ENCODE assay signal across 9 mouse cellular contexts in the genomic region with DNA sequence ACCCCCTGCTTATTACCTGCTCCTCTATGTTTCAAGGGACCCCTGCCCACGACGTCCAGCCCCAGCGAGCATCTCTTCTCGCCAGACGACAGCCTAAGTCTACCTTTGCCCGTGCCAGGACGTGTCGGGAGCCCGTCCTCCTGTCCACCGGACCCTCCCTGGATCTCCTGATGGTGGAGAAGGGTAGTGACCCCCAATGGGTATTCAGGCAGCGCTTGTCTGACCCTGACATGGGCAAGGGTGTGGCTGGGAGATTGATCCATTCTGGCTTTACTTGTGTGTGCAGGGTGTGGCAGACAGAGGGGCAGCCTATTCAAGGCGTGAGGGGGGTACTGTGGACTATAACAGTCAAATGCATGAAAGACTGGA. TPM values are rescaled to one million over a fixed set of nuclear protein-coding genes. Genes with fewer than 3 reads are reported as not detected.
DNase-seq lines count a peak whose midpoint lies in the region; ATAC-seq and TF ChIP-seq lines count a peak whose summit lies in the region.
"Had no signal": no experiment of that assay in that cellular context is flagged by ENCODE, and none has a peak within 500 bp of the region (broad histone marks: within the 10 kb centered on the region; RNA-seq: fewer than 3 reads in every experiment).

No protein-coding gene starts in this region.

- TF ChIP-seq POLR2A in embryonic fibroblast, embryonic 13.5 days (IDR thresholded peaks at IDR 0.05; ENCODE audit: low read depth, low read length) = no peak

- no peak for ATAC-seq in lung, embryonic 14.5 days (ENCODE audit: insufficient read depth)
- 0 out of 2 replicates have a peak, but pooled peaks have one; percentile 19 for ATAC-seq in limb, embryonic 12.5 days (ENCODE audit: insufficient number of reproducible peaks, insufficient read depth, low FRiP score, low TSS enrichment, low read depth)
- peak; percentile 24; the same call in 1 of the 2 replicates for ATAC-seq in neural tube, embryonic 15.5 days (ENCODE audit: low FRiP score)

- no peaks in the 10 kb centered on the region for H3K9me3 ChIP-seq in lung, embryonic 14.5 days (ENCODE audit: low read depth, low read length)
- H3K9me3 ChIP-seq in limb, embryonic 12.5 days = no peaks in the 10 kb centered on the region
- H3K9me3 ChIP-seq in neural tube, embryonic 15.5 days (replicated peaks) = no peaks in the 10 kb centered on the region

- H3K27me3 ChIP-seq in lung, embryonic 14.5 days (ENCODE audit: insufficient read depth, low read length) = no peaks in the 10 kb centered on the region
- peaks cover 2% of the 10 kb centered on the region; the same call in 1 of the 2 replicates for H3K27me3 ChIP-seq in limb, embryonic 12.5 days
- no peaks in the 10 kb centered on the region for H3K27me3 ChIP-seq in neural tube, embryonic 15.5 days (replicated peaks)

- no peaks in the 10 kb centered on the region for H3K36me3 ChIP-seq in lung, embryonic 14.5 days (ENCODE audit: insufficient read depth)
- H3K36me3 ChIP-seq in limb, embryonic 12.5 days = no peaks in the 10 kb centered on the region
- no peaks in the 10 kb centered on the region for H3K36me3 ChIP-seq in neural tube, embryonic 15.5 days

- H3K9ac ChIP-seq in lung, embryonic 14.5 days = peak overlapping the region; percentile 85
- H3K9ac ChIP-seq in limb, embryonic 12.5 days (replicated peaks) = peak overlapping the region; percentile 90
- H3K9ac ChIP-seq in neural tube, embryonic 15.5 days (replicated peaks) = peak overlapping the region; percentile 89

- WGBS in lung, embryonic 14.5 days = 4% methylated on average over 12 of the region's 12 CpGs
- 4% methylated on average over 12 of the region's 12 CpGs for WGBS in limb, embryonic 12.5 days
- whole genome bisulfite sequencing in neural tube, embryonic 15.5 days = 3% methylated on average over 12 of the region's 12 CpGs

- H3K4me3 ChIP-seq in lung, embryonic 14.5 days (ENCODE audit: low read depth, low read length) = peak overlapping the region; percentile 88
- peak overlapping the region; percentile 87 for H3K4me3 ChIP-seq in embryonic fibroblast, embryonic 13.5 days (ENCODE audit: insufficient read depth, low read length)
- peak overlapping the region; percentile 91 for H3K4me3 ChIP-seq in limb, embryonic 12.5 days (replicated peaks)
- H3K4me3 ChIP-seq in neural tube, embryonic 15.5 days (replicated peaks) = peak overlapping the region; percentile 68

- H3K27ac ChIP-seq in lung, embryonic 14.5 days (ENCODE audit: low read depth) = no peak overlapping the region
- H3K27ac ChIP-seq in embryonic fibroblast, embryonic 13.5 days (ENCODE audit: insufficient read depth, low read length) = peak overlapping the region; percentile 3
- no peak overlapping the region for H3K27ac ChIP-seq in limb, embryonic 12.5 days
- H3K27ac ChIP-seq in neural tube, embryonic 15.5 days (replicated peaks) = peak overlapping the region; percentile 85

- peaks cover 5% of the 10 kb centered on the region; the same call in 1 of the 2 replicates for H3K4me1 ChIP-seq in lung, embryonic 14.5 days (ENCODE audit: insufficient read depth)
- peaks cover 16% of the 10 kb centered on the region for H3K4me1 ChIP-seq in embryonic fibroblast, embryonic 13.5 days (ENCODE audit: control insufficient read depth, insufficient read depth, low read length)
- peaks cover 21% of the 10 kb centered on the region for H3K4me1 ChIP-seq in limb, embryonic 12.5 days (replicated peaks)
- peaks cover 43% of the 10 kb centered on the region for H3K4me1 ChIP-seq in neural tube, embryonic 15.5 days

- no peak for DNase-seq in lung, embryonic 14.5 days
- no peak for DNase-seq in lung, postnatal 36 days
- DNase-seq in frontal cortex, adult 2 months (ENCODE audit: extremely low spot score in 1 of 2, low spot score in 1 of 2) = no peak
- DNase-seq in layer of hippocampus, adult 9-10 months (ENCODE audit: low spot score) = no peak
- no peak for DNase-seq in embryo, embryonic 10 days (ENCODE audit: low spot score)

- H3K4me2 ChIP-seq in lung, embryonic 14.5 days = peak overlapping the region; percentile 94
- peak overlapping the region; percentile 95 for H3K4me2 ChIP-seq in limb, embryonic 12.5 days
- H3K4me2 ChIP-seq in neural tube, embryonic 15.5 days = peak overlapping the region; percentile 89

- TF ChIP-seq CTCF in lung, embryonic 14.5 days (IDR thresholded peaks at IDR 0.05; ENCODE audit: low read depth) = no peak
- no peak for TF ChIP-seq CTCF in embryonic fibroblast, embryonic 13.5 days (IDR thresholded peaks at IDR 0.05; ENCODE audit: borderline replicate concordance, insufficient read depth, low read length)

RNA-seq across cellular contexts. Expression of a gene that starts 0.3 kb away (rescaled TPM):
- 2.1 and 2.3 TPM in 2 replicates for polyA plus RNA-seq in lung, embryonic 14.5 days (2014; fragmentation: Nextera tagmentation; extraction: Ambion mirVana)
- polyA plus RNA-seq in embryonic fibroblast, embryonic 13.5 days (2011; ENCODE audit: insufficient read length, low read depth, missing spikeins) = 3.6 and 3.7 TPM in 2 replicates
- polyA plus RNA-seq in limb, embryonic 12.5 days (2016; fragmentation: Nextera tagmentation; extraction: Ambion mirVana) = 8.5 and 11.0 TPM in 2 replicates
- 8.0 and 9.7 TPM in 2 replicates for polyA plus RNA-seq in neural tube, embryonic 15.5 days (2015; fragmentation: Nextera tagmentation; extraction: Ambion mirVana)
- 14.9 and 15.7 TPM in 2 replicates for polyA plus RNA-seq in frontal cortex, adult 2 months (2012; rRNA removed)

RNA-seq across cellular contexts. Expression of a gene that starts 23.3 kb away (rescaled TPM):
- polyA plus RNA-seq in lung, embryonic 14.5 days (2014; fragmentation: Nextera tagmentation; extraction: Ambion mirVana) = not detected in 2 replicates
- polyA plus RNA-seq in embryonic fibroblast, embryonic 13.5 days (2011; ENCODE audit: insufficient read length, low read depth, missing spikeins) = 0.25 and 0.44 TPM in 2 replicates
- 0.12 and 0.18 TPM in 2 replicates for polyA plus RNA-seq in limb, embryonic 12.5 days (2016; fragmentation: Nextera tagmentation; extraction: Ambion mirVana)
- 0.23 and 0.31 TPM in 2 replicates for polyA plus RNA-seq in neural tube, embryonic 15.5 days (2015; fragmentation: Nextera tagmentation; extraction: Ambion mirVana)
- 8.8 TPM in 2 replicates for polyA plus RNA-seq in frontal cortex, adult 2 months (2012; rRNA removed)

RNA-seq across cellular contexts. Expression of a gene that starts 35.2 kb away (rescaled TPM):
- 16.9 and 17.2 TPM in 2 replicates for polyA plus RNA-seq in lung, embryonic 14.5 days (2014; fragmentation: Nextera tagmentation; extraction: Ambion mirVana)
- 9.0 and 13.8 TPM in 2 replicates for polyA plus RNA-seq in embryonic fibroblast, embryonic 13.5 days (2011; ENCODE audit: insufficient read length, low read depth, missing spikeins)
- polyA plus RNA-seq in limb, embryonic 12.5 days (2016; fragmentation: Nextera tagmentation; extraction: Ambion mirVana) = 25.1 and 26.1 TPM in 2 replicates
- polyA plus RNA-seq in neural tube, embryonic 15.5 days (2015; fragmentation: Nextera tagmentation; extraction: Ambion mirVana) = 17.3 and 19.0 TPM in 2 replicates
- 20.2 and 22.5 TPM in 2 replicates for polyA plus RNA-seq in frontal cortex, adult 2 months (2012; rRNA removed)

RNA-seq across cellular contexts. Expression of a gene that starts 43.4 kb away (rescaled TPM):
- polyA plus RNA-seq in lung, embryonic 14.5 days (2014; fragmentation: Nextera tagmentation; extraction: Ambion mirVana) = not detected in 2 replicates
- polyA plus RNA-seq in embryonic fibroblast, embryonic 13.5 days (2011; ENCODE audit: insufficient read length, low read depth, missing spikeins) = not detected in 2 replicates
- not detected in 2 replicates for polyA plus RNA-seq in limb, embryonic 12.5 days (2016; fragmentation: Nextera tagmentation; extraction: Ambion mirVana)
- polyA plus RNA-seq in neural tube, embryonic 15.5 days (2015; fragmentation: Nextera tagmentation; extraction: Ambion mirVana) = not detected in 2 replicates
- not detected in 2 replicates for polyA plus RNA-seq in frontal cortex, adult 2 months (2012; rRNA removed)
- polyA plus RNA-seq: brain, embryonic 14.5 days had no signal

RNA-seq across cellular contexts. Expression of a gene that starts 45.0 kb away (rescaled TPM):
- polyA plus RNA-seq in lung, embryonic 14.5 days (2014; fragmentation: Nextera tagmentation; extraction: Ambion mirVana) = 40.0 and 46.6 TPM in 2 replicates
- 13.5 and 15.0 TPM in 2 replicates for polyA plus RNA-seq in embryonic fibroblast, embryonic 13.5 days (2011; ENCODE audit: insufficient read length, low read depth, missing spikeins)
- polyA plus RNA-seq in limb, embryonic 12.5 days (2016; fragmentation: Nextera tagmentation; extraction: Ambion mirVana) = 53.9 and 56.9 TPM in 2 replicates
- polyA plus RNA-seq in neural tube, embryonic 15.5 days (2015; fragmentation: Nextera tagmentation; extraction: Ambion mirVana) = 25.7 and 30.2 TPM in 2 replicates
- 16.9 and 17.0 TPM in 2 replicates for polyA plus RNA-seq in frontal cortex, adult 2 months (2012; rRNA removed)

Comparison
In these comparisons a context has a peak if more than half of its experiments do, and no peak if none do; other contexts are left out.
1. H3K27ac ChIP-seq: peak in embryonic fibroblast, embryonic 13.5 days (single experiment) and neural tube, embryonic 15.5 days (single experiment); none in lung, embryonic 14.5 days (single experiment) and limb, embryonic 12.5 days (single experiment).
2. Peak in every context shown above with its lines, with median percentiles within 50 percentile points of each other: H3K4me2 ChIP-seq, H3K4me3 ChIP-seq and H3K9ac ChIP-seq.